Mouse (Mus musculus) spleen, embryonic (tissue): ENCODE results near the gene Gm15217.

Experiments used
- CTCF ChIA-PET: fragments of 350-600 bp; sonication (Branson Sonifier 250); formaldehyde crosslinking; loops from one replicate; lab custom pipeline; 2022; lab: Charles Lee

Gm15217 gene

GRCm38 (mm10) chr14:46379285-46379684, at the start of gene Gm15217:
Gene Gm15217, plus strand, starts transcription at chr14:46379414.
- CTCF ChIA-PET = no interaction called here

- CTCF ChIA-PET = no interaction called here
These were observed 45.6 kb upstream of the Gm15217 start for GRCm38 (mm10) chr14:46333421-46334237.

GRCm38 (mm10) chr14:46338801-46339200, 40.4 kb upstream of the Gm15217 start:
- CTCF ChIA-PET = no interaction called here

GRCm38 (mm10) chr14:46344750-46345149, 34.5 kb upstream of the Gm15217 start:
- CTCF ChIA-PET = no interaction called here

- CTCF ChIA-PET = no interaction called here
These were observed 21.9 kb upstream of the Gm15217 start for GRCm38 (mm10) chr14:46357286-46357685.

- CTCF ChIA-PET = no interaction called here
These were observed 21.5 kb upstream of the Gm15217 start for GRCm38 (mm10) chr14:46357696-46358095.

GRCm38 (mm10) chr14:46363209-46363608, 16.0 kb upstream of the Gm15217 start:
- CTCF ChIA-PET = interaction anchor here (0.7 kb wide), 1 partner anchor 103 kb away, joined by 4 read pairs; no protein-coding TSS in a partner anchor

GRCm38 (mm10) chr14:46372452-46372851, 6.8 kb upstream of the Gm15217 start:
- CTCF ChIA-PET = no interaction called here

- CTCF ChIA-PET = interaction anchor here (0.6 kb wide), 2 partner anchors 589 to 1536 kb away, joined by 6 to 11 read pairs; no protein-coding TSS in a partner anchor
These were observed 3.4 kb upstream of the Gm15217 start for GRCm38 (mm10) chr14:46375796-46376195.

- CTCF ChIA-PET = no interaction called here
These were observed 1.1 kb downstream of the Gm15217 start for GRCm38 (mm10) chr14:46380286-46380721.

- CTCF ChIA-PET = no interaction called here
These were observed 2.2 kb downstream of the Gm15217 start for GRCm38 (mm10) chr14:46381457-46381856.

- CTCF ChIA-PET = interaction anchor here (0.5 kb wide), 1 partner anchor 274 kb away, joined by 3 read pairs; no protein-coding TSS in a partner anchor
These were observed 5.9 kb downstream of the Gm15217 start for GRCm38 (mm10) chr14:46384946-46385691.

- CTCF ChIA-PET = interaction anchor here (0.5 kb wide), 1 partner anchor 275 kb away, joined by 3 read pairs; no protein-coding TSS in a partner anchor
These were observed 6.7 kb downstream of the Gm15217 start for GRCm38 (mm10) chr14:46385701-46386477.

GRCm38 (mm10) chr14:46386478-46387356, 7.5 kb downstream of the Gm15217 start:
- CTCF ChIA-PET = no interaction called here

- CTCF ChIA-PET = no interaction called here
These were observed 8.1 kb downstream of the Gm15217 start for GRCm38 (mm10) chr14:46387357-46387671.

- CTCF ChIA-PET = no interaction called here
These were observed 8.7 kb downstream of the Gm15217 start for GRCm38 (mm10) chr14:46387821-46388481.

- CTCF ChIA-PET = no interaction called here
These were observed 9.4 kb downstream of the Gm15217 start for GRCm38 (mm10) chr14:46388636-46389035.

- CTCF ChIA-PET = no interaction called here
These were observed 10.4 kb downstream of the Gm15217 start for GRCm38 (mm10) chr14:46389438-46390248.

GRCm38 (mm10) chr14:46390249-46390775, 11.1 kb downstream of the Gm15217 start, which contains the start of gene Bmp4:
Gene Bmp4, minus strand, starts transcription at chr14:46390669.
- CTCF ChIA-PET = no interaction called here
